Mouse (Mus musculus) 416B (cell line): ENCODE data around the gene Ptprb.

Experiments used
- DNase-seq: peaks from one replicate; pipeline ENCODE4 v3.0.0; 2011; ENCODE audit warnings: low read depth

Gene Ptprb

DNA sequence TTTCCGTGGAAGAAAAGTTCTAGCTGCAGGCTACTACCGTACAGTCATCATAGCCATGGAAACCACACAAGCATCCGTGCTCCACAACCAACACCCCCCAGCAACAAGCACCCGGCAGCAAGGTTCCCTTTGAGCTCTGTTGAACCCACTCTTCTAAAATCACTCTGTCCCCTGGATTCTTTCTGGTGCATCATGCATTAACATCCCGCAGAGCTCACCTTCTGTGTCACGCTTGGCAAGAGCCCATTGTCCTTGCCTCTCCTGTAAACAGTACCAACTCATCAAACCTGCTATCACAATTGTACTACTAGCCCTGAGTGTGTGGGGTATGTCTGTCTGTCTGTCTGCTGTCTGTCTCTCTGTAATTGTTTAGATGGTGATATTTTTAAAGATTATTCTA, 98.8 kb downstream of the Ptprb start:
- no peak for DNase-seq

DNA sequence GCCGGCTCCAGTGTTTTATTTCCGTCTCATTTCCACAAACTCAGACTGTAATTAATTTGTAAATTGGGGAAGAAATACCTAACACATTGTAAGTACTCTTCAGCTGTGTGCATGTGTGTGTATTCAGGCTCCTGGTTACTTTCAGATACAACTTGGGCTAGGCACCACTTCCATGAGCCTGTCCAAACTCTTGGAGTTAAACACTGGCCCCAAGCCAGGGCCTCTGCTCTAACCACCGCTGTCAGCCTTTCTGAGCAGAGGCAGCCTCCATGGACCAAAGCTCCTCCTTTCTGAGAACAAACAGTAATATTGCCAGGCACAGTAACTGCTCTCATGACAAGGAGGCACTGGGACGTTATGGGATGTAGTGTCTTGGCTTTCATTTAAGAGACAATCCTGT, 101.5 kb downstream of the Ptprb start:
- no peak for DNase-seq

DNA sequence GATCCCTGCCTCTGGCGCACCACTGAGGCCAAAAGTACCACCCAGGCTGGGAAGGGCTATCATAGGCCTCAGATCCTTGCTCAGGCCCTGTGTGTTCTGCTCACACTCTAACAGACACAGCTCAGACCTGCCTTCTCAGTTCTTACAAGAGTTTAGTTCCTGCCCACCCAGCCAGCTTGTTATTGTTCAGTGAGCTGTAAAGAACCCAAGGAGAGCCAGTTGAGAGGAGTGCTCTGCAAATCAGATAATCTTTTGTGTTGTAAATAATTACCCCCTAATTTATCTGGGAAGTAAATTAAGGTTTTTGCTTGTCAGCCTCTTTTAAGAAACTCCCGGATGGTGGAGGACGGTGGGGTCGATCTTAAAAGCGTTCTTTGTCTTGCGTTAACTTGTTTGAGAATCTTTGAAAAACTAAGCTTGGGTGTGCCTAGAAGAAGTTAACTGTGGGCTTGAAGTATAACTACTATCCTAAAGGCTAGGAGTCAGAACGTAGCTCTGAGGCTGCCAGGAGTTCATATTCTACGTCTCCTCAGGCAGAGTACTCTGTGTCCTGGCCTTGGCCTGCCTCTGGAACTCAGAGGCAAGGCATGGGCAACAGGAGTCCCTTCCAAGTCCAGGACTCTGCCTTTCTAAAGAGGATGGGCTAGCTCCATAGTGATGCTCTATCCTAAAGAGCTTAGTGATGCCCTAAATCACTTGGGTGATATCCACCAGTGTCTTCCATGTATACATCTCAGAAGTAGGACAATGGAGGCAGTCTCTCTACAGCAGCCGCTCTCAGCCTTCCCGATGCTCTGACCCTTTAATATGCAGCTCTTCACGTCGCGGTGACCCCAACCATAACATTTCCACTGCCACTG, 107.7 kb downstream of the Ptprb start:
- no peak for DNase-seq

DNA sequence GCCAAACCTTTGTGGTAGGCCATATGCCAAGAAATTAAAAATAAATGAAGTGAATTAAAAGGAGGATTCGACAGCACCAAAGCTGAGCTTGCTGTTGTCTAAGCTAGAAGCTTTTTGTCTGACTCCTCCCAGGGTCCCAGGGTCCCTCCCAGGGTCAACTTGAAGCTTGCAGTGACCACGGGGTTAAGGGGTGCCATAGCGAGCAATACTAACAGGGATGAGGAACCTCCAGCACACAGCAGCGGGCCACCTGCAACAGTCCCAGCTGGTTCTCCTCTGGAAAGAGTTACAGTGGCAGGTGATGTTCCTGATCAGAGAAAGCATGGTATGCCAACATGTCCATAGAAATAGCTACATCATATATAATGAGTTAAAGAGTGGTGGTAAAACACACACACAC, 109.1 kb downstream of the Ptprb start:
- no peak for DNase-seq

DNA sequence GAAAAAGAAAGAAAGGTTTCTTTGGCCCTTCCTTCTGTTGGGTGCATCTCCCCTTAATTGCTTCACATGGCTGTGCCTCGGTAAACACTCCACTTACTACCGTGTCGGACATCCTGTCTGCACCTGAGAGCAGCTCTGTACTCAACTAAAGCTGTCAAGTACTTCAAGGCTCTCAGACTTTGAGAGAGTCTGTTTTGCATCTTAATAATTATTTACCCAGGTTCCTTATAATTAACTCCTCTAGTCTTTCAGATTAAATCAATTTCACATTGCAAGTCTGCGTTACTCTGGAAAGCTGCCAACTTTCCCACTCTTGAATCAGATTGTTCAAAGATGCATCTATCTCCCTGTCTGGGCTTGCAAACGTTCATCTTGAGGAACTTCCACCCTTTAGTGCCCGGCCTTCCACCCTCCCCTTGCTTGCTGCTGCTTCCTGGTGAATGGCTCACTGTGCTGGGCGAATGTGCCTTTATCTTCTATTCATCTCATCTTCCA, 111.1 kb downstream of the Ptprb start:
- DNase-seq: no peak

DNA sequence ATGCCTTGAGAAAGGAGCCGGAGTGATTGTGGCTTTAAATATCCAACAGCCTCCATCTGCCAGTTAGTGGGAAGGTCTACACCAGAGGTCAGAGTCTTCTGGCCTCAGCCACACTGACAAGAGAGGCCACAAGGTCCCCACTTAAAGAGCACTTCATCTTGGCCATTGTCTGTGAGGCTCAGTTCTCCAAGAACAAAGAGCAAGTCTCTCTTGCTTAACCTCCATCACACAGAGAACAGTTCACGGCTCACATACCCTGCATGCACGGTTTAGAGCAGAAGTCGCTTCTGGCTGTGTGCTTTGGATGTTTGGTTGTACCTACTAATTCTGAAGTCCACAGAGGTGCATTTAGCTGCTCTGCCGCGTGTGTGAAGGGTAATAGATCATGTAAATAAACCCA, 113.5 kb downstream of the Ptprb start:
- no peak for DNase-seq

DNA sequence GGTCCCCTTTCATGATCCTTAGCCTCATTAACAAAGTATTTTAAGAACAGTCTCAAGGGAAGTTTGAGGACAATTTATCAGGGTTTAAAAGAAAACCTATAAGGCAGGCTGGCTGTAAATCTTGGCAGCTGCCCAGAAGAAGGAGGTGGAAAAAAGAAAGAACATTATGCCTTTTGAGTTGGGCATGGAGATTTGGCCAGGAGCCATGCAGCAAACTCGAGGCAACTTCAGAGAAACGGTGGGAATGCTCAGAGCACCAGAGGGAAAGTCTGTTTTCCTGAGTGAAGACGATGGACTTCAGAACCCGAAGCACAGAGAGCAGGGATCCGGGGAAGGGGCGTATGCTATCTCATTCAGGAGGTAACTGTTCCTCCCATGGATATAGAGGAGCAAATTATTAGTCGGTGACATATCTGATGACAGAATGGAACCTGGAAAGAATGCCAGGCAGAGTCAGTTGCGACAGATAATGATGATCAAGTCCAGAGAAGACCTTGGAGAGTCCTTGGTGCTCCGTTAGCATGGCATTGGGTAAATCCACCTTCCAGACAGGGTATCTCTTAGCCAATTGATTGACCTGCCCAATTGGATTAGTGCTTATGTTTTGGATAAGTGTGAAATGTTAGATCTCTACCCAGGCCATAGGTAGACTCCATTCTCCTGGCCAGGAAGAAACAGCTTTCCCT, 118.6 kb downstream of the Ptprb start:
- no peak for DNase-seq

DNA sequence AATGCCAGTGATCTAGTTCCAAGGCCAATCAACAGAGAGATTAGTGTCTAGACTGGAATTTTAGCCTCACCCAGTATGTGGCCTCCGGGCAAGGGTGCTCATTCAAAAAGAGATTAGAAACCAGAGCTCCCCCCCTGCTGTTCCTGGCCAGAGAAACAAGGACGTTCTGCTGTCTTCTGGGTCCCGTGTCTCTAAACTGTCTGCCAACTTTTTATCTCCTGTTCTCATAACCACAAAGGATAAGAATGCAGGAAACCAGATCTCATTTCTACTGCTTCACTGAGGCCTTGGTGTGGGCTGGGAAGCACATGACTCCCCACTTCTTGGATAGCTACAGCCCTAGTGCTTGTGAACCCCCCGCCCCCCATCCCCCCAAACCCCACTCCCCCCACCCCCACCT, 119.3 kb downstream of the Ptprb start:
- DNase-seq: peak; percentile 26

DNA sequence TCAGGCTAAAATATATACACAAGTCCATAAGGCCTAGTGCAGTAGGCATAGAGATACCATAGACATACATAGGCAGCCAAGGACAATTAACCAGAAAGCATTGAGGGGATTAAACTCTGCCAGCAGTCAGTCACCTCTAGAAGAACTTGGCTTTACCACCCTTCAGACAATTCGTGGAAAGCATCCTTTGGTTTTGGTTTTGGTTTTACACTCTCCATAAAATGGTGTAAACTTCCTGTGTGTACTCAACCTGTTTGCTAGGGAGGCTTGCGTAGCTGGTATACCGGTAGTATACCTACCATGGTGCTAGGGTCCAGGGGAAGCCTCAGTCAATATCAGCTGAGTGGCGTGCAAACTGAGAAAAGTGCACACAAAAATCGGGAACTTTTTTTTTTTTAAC, 121.0 kb downstream of the Ptprb start:
- no peak for DNase-seq

DNA sequence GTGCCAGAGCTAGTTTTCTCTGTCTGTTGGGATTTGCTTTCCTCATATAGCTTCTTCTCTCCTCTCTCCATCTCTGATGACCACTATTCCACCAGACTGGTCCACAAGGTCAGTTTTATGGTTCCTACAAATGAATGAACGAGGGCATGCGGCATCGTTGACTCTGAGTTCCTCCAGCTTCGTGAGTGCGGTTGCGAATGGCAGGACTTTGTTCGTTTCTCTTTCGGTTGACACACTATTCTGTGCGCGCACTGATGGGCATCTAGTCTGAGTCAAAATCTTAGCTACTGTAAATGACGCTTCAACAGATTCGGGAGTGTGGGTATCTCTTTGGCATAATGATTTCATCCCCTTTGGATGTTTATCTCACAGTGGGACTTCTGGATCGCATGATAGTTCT, 121.6 kb downstream of the Ptprb start:
- DNase-seq: no peak

DNA sequence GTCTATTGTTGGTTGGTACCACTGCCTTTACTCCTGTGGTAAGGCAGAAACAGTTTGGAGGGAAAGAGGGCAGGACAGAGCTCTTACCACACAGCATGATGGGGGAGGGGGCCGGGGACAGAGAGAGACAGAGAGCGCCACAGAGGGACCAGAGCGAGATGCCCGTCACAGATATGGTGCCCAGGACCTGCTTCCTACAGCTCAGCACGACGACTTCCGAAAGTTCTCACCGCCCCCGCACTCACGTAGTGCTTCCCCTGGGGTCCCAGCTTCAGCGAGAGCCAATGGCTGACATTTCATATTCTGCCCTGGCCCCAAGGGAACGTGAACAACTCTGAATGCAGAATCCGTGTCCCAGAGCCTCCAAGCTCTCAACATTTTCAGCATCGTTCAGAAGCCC, 122.2 kb downstream of the Ptprb start:
- no peak for DNase-seq

DNA sequence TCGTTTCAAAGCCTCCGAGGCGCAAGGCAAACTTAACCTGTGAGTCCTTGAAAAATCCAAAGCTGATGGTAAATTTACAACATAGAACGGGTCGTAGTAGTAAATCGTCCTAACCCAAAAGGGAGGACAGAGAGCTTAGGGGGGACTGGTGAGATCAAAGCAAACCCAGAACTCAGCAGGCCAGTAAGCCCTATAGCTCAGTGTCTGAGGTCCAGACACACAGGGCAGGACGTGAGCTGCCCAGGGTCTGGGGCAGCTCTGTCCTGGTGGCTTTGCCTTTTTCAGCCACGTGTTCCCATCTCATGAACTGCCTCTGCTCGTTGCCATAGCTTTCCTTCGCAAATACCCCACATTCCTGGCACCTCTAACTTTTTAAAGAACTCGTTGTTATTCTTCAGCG, 122.7 kb downstream of the Ptprb start:
- no peak for DNase-seq

DNA sequence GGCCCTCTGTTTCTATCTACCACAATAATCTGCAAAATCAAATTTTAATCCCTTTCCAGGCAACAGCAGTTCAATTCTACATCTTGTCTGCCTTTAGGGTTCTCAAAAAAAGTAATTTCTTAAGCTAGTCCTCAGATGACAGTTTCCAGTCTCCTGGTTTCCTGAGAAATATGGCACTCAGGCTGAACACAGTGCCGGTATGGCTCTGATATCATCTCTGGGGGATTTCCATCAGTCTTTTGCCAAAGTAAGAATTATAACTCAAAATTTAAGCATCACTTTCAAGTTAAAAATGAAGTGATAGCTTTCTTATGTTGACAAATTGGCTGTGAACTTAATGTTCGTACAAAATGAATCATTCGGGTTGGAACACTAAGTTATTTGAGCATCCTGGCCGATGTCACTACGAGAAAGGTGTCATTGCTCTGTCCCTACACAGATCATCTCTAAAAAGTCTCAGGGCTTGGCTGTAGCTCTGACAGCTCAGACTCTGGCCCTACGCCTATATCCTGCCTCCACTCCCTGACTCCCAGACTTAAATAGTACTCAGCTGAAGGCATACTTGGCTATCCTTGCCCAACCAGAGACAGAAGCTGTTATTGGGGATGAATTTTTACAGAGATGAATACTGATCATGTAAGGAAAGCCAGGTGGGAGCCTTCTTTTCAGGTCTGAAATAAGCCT, 127.6 kb downstream of the Ptprb start:
- no peak for DNase-seq

DNA sequence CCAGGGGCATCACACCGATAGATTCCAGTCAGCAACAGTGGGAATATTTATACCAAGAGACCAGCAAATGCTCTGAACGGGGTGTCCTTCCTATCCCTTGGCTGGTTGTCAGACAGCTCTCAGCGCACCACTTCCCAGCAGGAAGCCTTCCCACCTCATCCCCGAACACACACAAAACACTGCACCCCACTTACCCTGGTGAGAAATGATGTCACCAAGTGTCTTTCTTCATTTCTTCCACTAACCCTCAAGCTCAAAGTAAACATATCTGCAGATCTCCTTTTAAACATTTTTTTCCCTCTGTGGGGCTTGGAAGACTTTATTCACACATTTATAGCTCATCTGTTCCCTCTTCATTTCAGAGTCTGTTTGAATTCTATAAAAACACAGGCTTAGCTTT, 128.4 kb downstream of the Ptprb start:
- no peak for DNase-seq

DNA sequence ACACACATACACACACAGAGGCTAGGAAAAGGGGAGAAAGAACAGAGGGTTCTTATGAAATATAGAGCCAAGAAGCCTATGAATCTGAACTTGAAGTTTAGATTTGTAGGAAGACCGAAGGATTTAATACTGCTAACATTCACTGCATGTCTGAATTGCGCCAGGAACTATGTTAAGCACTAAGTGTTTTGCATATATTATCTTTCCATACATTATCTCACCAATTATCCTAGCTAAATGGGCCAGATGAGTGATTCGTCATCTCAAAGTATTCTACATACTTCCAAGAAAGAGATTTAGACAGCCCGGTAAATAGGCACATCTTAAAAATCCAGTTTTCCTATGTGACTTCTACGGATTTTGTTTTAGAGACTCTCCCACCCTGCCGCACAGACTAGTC, 129.7 kb downstream of the Ptprb start:
- DNase-seq: no peak

DNA sequence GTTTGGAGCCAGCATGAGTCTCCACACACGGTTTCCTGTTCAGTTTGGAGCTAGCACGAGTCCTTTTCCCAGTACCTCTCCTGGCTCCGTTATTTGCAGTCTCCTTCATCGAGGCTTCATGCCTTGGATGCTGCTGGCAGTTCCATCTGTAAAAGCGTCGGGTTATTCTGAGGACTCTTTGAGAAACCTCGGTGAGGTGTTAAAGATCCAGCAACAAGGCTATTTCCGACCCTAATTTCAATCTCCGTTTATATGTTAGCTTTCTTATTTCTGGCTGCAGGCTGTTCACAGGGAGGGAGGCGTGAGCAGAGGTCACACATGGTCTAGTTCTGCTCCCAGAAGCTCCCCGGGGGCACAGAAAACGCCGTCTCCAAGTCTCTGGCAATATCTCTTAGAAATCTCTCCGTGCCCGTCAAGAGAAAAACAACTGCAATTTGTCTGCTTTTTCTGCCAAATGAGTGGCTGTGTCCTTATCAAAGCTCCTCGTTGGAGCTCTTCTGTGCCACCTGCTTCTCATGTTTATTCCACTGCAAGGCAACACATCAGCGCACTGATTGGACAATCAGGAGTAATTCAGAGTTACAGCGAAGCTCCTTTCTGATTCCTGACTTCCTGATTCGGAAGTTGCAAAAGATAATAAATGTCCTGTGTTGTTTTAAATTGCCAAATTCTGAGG, 132.5 kb downstream of the Ptprb start:
- DNase-seq: no peak

DNA sequence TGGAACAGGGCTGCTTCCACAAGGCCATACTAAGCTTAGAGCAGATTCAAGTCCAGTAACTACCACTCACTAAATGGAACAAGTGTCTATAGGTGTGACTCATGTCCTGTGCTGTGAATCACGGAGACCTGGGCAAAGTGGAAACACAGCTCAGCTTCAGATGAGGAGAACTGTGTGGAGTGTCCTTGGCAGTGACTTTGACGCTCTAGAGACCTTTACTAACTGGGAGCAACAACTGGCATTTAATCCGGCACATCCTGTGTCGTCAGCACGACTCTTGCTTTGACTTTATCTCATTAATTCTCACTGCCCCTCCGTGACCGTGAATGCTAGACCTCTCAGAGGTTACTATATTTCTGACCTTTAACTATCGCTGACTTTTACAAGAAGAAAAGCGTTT, 135.5 kb downstream of the Ptprb start:
- DNase-seq: no peak

DNA sequence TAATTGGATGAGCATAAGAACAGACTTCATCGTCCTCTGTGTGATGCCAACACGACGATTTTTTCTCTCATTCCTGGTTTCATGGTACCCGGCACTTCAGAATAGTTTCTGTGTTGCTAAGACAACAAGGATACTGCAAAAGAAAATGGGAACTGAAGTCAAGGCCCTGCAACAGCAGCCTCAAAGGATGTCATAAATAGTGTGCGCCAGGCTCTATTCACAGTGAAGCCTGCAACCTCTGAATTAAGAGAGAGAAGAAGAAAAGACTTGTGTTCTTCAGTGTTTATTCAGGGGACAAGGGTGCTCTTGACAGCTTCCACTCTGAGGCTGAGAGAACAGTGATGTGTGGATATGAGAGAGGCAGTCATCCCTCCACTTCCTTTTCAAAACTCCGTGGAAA, 140.8 kb downstream of the Ptprb start:
- DNase-seq: no peak

DNA sequence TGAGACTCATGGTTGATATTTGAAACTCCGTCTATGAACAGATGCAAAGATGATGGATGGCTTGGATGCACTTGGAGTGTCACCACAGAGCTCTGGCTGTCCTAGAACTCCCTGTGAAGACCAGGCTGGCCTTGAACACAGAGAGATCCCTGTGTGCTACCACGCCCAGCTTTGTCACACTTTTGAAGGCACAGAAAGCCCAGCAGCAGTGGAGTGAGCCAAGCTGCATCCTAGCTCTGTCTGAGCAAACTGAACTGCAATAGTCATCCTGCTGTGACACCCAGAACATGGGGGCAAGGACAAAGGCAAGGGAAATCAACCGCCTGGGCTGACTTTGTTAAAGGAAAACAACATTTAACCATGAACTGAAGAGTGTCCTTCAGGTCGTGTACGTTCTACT, 141.4 kb downstream of the Ptprb start:
- no peak for DNase-seq

DNA sequence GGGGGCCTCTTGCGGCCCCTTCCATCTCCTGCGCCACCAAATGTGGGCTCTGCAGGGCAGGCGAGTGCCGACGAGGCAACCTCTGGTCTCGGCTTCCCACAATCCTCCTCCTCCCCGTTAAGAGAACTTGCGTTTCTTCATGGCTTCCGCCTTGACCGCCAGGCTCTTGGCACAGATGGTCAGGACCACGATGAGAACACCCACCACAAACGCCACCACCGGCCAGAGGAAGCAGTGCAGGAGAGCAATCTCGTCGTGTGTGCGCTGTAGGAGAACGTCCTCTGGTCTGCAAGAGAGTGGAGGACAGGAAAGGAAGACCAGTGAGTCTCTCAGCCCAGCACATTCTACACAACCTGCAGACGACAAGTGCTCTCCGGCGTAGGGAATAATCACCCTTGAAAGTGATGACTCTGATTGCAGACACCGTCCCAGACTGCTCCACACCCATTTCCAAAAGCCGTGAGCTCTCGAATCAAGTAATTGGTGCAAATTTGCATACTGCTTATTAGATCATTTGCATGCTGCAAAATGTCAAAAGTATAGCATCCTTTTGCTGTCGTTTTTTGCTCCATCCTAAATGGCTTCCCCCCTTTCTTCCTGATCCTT, 142.9 kb downstream of the Ptprb start:
- no peak for DNase-seq

DNA sequence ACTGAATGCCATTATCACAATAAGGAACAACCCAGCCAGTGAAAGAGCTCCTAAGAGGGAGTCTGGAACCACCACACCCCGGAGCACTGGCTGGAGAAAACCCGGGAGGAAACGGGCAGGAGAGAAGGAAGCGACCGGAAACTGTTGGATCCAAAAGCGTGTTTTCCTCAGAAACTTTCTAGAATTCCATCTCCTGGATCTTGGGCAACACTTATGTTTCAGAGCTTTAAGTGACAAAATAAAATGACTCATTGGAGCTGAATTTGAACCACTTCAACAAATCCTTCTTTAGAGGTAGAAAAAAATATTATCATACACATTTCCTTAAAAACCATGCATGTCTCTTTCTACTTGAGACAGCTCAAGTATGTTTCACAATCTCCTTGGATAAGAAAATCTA, 145.7 kb downstream of the Ptprb start:
- DNase-seq: no peak

DNA sequence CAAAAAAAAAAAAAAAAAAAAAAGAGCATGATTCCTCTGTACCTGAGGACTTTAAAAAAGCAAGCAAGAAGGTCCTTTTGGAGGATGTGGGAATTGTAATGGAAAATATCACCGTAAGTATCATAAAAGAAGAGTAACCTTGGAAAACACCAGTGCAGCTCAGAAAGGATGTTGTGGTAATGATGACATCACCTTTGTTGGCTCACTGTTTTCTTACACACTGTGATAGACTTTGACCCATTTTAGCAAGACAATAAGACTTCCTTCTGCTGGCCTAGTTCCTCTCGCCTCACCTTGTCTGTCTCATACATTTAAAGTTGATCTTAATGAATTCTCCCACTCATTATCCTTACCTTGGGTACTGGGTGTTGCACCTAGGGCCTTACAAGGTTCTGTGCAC, 147.2 kb downstream of the Ptprb start:
- DNase-seq: peak; percentile 20
